Mouse (Mus musculus) embryo, embryonic 11 days (tissue): ENCODE results near the gene Ptpn11.

Experiments
- DNase-seq: peaks from one replicate; pipeline ENCODE4 v3.0.0-alpha.2; 2015

Ptpn11 gene

GRCm38 (mm10) chr5:121172835-121173234 lies 18.4 kb downstream of the Ptpn11 start:
- no peak for DNase-seq

- no peak for DNase-seq
These were observed 21.6 kb downstream of the Ptpn11 start for GRCm38 (mm10) chr5:121169588-121169987.

- DNase-seq = no peak
These were observed 24.3 kb downstream of the Ptpn11 start for GRCm38 (mm10) chr5:121166884-121167283.

- no peak for DNase-seq
These were observed 28.3 kb downstream of the Ptpn11 start for GRCm38 (mm10) chr5:121162923-121163322.

GRCm38 (mm10) chr5:121162285-121162684 lies 28.9 kb downstream of the Ptpn11 start:
- DNase-seq = no peak

GRCm38 (mm10) chr5:121158966-121159365 lies 32.2 kb downstream of the Ptpn11 start:
- DNase-seq = no peak

- DNase-seq = no peak
These were observed 33.7 kb downstream of the Ptpn11 start for GRCm38 (mm10) chr5:121157489-121157888.

- no peak for DNase-seq
These were observed 34.2 kb downstream of the Ptpn11 start for GRCm38 (mm10) chr5:121157017-121157416.

- DNase-seq = no peak
These were observed 35.1 kb downstream of the Ptpn11 start for GRCm38 (mm10) chr5:121156121-121156520.

- no peak for DNase-seq
These were observed 40.5 kb downstream of the Ptpn11 start for GRCm38 (mm10) chr5:121150684-121151083.

- DNase-seq = no peak
These were observed 42.0 kb downstream of the Ptpn11 start for GRCm38 (mm10) chr5:121149246-121149645.

- no peak for DNase-seq
These were observed 44.9 kb downstream of the Ptpn11 start for GRCm38 (mm10) chr5:121146275-121146674.

GRCm38 (mm10) chr5:121145609-121146008 lies 45.6 kb downstream of the Ptpn11 start:
- no peak for DNase-seq

GRCm38 (mm10) chr5:121144441-121145238 lies 46.6 kb downstream of the Ptpn11 start:
- no peak for DNase-seq

GRCm38 (mm10) chr5:121142431-121143119 lies 48.6 kb downstream of the Ptpn11 start:
- no peak for DNase-seq

- no peak for DNase-seq
These were observed 50.9 kb downstream of the Ptpn11 start for GRCm38 (mm10) chr5:121140276-121140675.

GRCm38 (mm10) chr5:121137125-121137524 lies 54.1 kb downstream of the Ptpn11 start:
- DNase-seq = no peak

GRCm38 (mm10) chr5:121131801-121132200 lies 59.4 kb downstream of the Ptpn11 start:
- DNase-seq = no peak

GRCm38 (mm10) chr5:121129254-121129653 lies 61.9 kb downstream of the Ptpn11 start:
- no peak for DNase-seq

- DNase-seq = no peak
These were observed 65.1 kb downstream of the Ptpn11 start for GRCm38 (mm10) chr5:121126051-121126450.

- DNase-seq = no peak
These were observed 65.6 kb downstream of the Ptpn11 start for GRCm38 (mm10) chr5:121125563-121125962.

- no peak for DNase-seq
These were observed 66.7 kb downstream of the Ptpn11 start for GRCm38 (mm10) chr5:121124208-121125185.

GRCm38 (mm10) chr5:121123399-121123798 lies 67.8 kb downstream of the Ptpn11 start:
- no peak for DNase-seq
